Mouse (Mus musculus): ENCODE measurements around the gene Bach2.

Bach2 gene

GRCm38 (mm10) chr4:32387479-32388240 is 149.1 kb downstream of the Bach2 start:
- DNase-seq (ENCODE audit: low spot score in 2 of 2) = peak; percentile 71 to 72

GRCm38 (mm10) chr4:32388564-32388963 is 150.0 kb downstream of the Bach2 start:
- DNase-seq (ENCODE audit: low spot score in 2 of 2) = no peak

GRCm38 (mm10) chr4:32389107-32389800 is 150.7 kb downstream of the Bach2 start:
- no peak for DNase-seq (ENCODE audit: low spot score in 2 of 2)

GRCm38 (mm10) chr4:32391260-32391659 is 152.7 kb downstream of the Bach2 start:
- DNase-seq (ENCODE audit: low spot score in 2 of 2) = no peak

GRCm38 (mm10) chr4:32393226-32393625 is 154.6 kb downstream of the Bach2 start:
- no peak for DNase-seq (ENCODE audit: low spot score in 2 of 2)

- DNase-seq (ENCODE audit: low spot score in 2 of 2) = no peak
Observed at GRCm38 (mm10) chr4:32393951-32394350, 155.3 kb downstream of the Bach2 start.

GRCm38 (mm10) chr4:32394850-32395249 is 156.2 kb downstream of the Bach2 start:
- DNase-seq (ENCODE audit: low spot score in 2 of 2) = no peak

- no peak for DNase-seq (ENCODE audit: low spot score in 2 of 2)
Observed at GRCm38 (mm10) chr4:32401459-32401858, 162.9 kb downstream of the Bach2 start.

GRCm38 (mm10) chr4:32403506-32403905 is 164.9 kb downstream of the Bach2 start:
- DNase-seq (ENCODE audit: low spot score in 2 of 2) = no peak

- no peak for DNase-seq (ENCODE audit: low spot score in 2 of 2)
Observed at GRCm38 (mm10) chr4:32405149-32405882, 166.7 kb downstream of the Bach2 start.

GRCm38 (mm10) chr4:32405985-32406384 is 167.4 kb downstream of the Bach2 start:
- DNase-seq (ENCODE audit: low spot score in 2 of 2) = no peak

- no peak for DNase-seq (ENCODE audit: low spot score in 2 of 2)
Observed at GRCm38 (mm10) chr4:32408535-32408934, 169.9 kb downstream of the Bach2 start.

GRCm38 (mm10) chr4:32409116-32409880 is 170.7 kb downstream of the Bach2 start:
- DNase-seq (ENCODE audit: low spot score in 2 of 2) = no peak

- DNase-seq (ENCODE audit: low spot score in 2 of 2) = no peak
Observed at GRCm38 (mm10) chr4:32413063-32413462, 174.5 kb downstream of the Bach2 start.

GRCm38 (mm10) chr4:32413505-32413904 is 174.9 kb downstream of the Bach2 start:
- DNase-seq (ENCODE audit: low spot score in 2 of 2) = no peak

- no peak for DNase-seq (ENCODE audit: low spot score in 2 of 2)
Observed at GRCm38 (mm10) chr4:32414959-32415358, 176.4 kb downstream of the Bach2 start.

- no peak for DNase-seq (ENCODE audit: low spot score in 2 of 2)
Observed at GRCm38 (mm10) chr4:32417939-32418338, 179.3 kb downstream of the Bach2 start.

GRCm38 (mm10) chr4:32421570-32421969 is 183.0 kb downstream of the Bach2 start:
- DNase-seq (ENCODE audit: low spot score in 2 of 2) = no peak

GRCm38 (mm10) chr4:32422427-32422826 is 183.8 kb downstream of the Bach2 start:
- DNase-seq (ENCODE audit: low spot score in 2 of 2) = no peak

- DNase-seq (ENCODE audit: low spot score in 2 of 2) = no peak
Observed at GRCm38 (mm10) chr4:32423667-32424066, 185.1 kb downstream of the Bach2 start.

- DNase-seq (ENCODE audit: low spot score in 2 of 2) = no peak
Observed at GRCm38 (mm10) chr4:32424434-32424833, 185.8 kb downstream of the Bach2 start.

- no peak for DNase-seq (ENCODE audit: low spot score in 2 of 2)
Observed at GRCm38 (mm10) chr4:32425060-32425459, 186.5 kb downstream of the Bach2 start.

All from heart, adult 9 months (tissue).